Mouse (Mus musculus): Measurements from ENCODE around the gene Prdm16.

DNA sequence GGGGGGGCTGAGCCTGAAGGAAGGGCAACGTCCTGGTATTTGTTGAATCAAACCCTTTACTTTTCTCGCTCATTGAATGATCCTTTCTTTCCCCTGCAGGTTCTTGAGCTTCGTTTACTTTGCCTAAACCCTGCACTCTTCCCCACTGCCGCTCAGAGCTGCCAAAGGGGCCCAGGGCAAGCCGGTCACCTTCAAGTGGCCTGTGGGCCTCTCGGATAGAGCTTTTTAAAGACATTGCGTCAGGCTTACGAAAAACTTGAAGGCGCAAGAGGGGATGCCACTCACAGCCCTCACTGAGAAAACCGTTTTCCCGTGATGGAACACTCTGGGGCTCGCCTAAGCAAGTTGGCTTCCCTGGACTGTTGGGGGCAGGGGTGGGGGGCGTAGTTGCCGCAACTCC, 50.9 kb downstream of the Prdm16 start:
- TF ChIP-seq CTCF (IDR thresholded peaks at IDR 0.05; ENCODE audit: low read depth) = no peak
- TF ChIP-seq EP300 (IDR thresholded peaks at IDR 0.05; ENCODE audit: low read depth) = no peak

Data from liver, postnatal 0 days (tissue).